Mouse (Mus musculus): ENCODE results near the gene Mybbp1a. TPM values are rescaled to one million over a fixed set of nuclear protein-coding genes. Genes with fewer than 3 reads are reported as not detected.

Gene Mybbp1a
- 10 to 100 TPM; 53.3 to 53.6 TPM for total RNA-seq (2021)
- long read RNA-seq, experiment 1, full-length matches to known transcripts = 29 of 65 reads
- long read RNA-seq, experiment 1, partial matches to known transcripts = 18 of 65 reads
- long read RNA-seq, experiment 1, other reads (novel, unspliced or antisense) = 18 of 65 reads
- long read RNA-seq, experiment 2, full-length matches to known transcripts = 16 of 41 reads
- long read RNA-seq, experiment 2, partial matches to known transcripts = 11 of 41 reads
- long read RNA-seq, experiment 2, other reads (novel, unspliced or antisense) = 14 of 41 reads

- peak; percentile 98 to 99 for DNase-seq (ENCODE audit: low spot score in 2 of 2)
Measured at GRCm38 (mm10) chr11:72440965-72441664, at the start of gene Mybbp1a. Mybbp1a (plus strand) TSS chr11:72441355.

DNA sequence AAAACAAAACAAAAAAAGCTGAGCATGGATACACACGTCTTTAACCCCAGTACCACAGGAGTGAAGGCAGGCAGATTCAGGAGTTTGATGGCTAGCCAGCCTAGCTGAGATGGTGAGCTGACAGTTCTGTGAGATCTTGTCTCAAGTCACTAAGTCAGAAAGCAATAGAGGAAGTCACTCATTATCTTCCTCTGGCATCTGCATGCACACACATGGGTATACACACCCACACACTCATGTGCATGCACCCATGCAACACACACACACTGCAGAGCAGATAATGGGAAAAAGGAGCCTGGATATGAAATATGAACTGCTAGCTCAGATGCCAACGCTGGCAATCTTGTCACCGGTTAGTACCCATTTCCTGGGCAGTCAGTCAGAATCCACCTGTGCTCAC, 47.9 kb upstream of the Mybbp1a start:
- DNase-seq (ENCODE audit: low spot score in 2 of 2) = no peak

GRCm38 (mm10) chr11:72393669-72394068, 47.5 kb upstream of the Mybbp1a start:
- no peak for DNase-seq (ENCODE audit: low spot score in 2 of 2)

DNA sequence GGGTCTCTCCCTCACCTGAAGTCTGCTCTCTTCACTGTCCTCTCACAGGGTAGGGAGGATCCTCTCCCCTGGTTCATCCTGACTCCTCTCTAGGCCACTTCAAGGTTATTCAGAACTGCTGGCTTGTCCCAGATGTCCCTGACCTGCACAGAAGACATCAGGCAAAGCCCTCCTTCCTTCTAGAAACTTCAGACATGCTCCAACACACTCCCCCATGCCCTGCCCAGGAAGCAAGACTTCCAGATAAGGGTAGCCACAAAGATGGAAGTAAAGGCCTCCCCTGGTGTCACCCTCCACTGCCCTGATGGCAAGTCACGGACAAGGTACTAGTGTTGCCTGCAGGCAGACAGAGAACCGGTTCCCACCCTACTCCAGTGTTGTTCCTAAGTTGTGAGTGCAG, 46.5 kb upstream of the Mybbp1a start:
- DNase-seq (ENCODE audit: low spot score in 2 of 2) = no peak

DNA sequence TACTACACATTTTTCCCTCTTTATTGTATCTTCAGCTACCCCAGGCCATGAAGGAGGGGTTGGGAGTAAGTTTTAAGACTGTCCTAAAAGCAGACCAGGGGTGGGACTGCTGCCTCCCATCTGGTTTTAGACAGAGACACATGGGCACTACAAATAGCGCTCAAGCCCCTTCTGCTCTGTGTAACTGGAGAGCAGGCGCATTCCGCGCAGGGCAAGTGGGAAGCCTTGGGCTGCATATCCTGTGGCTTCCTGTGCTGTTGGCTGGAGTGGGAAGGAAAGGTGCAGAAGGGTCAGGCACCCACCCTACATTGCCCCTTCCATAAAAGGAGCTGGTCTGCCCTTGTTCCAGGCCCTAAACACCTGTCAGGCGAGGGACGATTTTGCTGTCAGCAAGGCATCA, 45.5 kb upstream of the Mybbp1a start:
- DNase-seq (ENCODE audit: low spot score in 2 of 2) = no peak

GRCm38 (mm10) chr11:72396621-72397020, 44.5 kb upstream of the Mybbp1a start:
- DNase-seq (ENCODE audit: low spot score in 2 of 2) = no peak

DNA sequence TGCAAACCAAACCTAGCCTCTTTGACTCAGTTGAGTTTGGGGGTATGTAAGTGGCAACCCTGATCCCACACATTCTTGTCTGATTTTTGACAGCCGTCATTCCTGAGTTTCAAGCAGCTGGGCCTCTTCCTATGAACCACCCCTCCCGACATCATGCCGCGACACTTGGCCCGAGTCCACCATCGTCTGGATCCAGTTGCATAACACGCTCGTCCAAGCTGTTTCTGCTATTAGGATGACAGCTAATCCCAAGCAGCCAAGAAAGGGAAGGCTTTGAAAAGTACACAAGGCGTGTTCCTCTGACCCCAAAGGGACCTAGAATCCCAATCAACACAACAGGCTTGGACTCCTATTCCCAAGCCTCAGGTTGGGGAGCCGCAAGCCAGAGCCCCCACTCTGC, 44.1 kb upstream of the Mybbp1a start:
- no peak for DNase-seq (ENCODE audit: low spot score in 2 of 2)

- no peak for DNase-seq (ENCODE audit: low spot score in 2 of 2)
Measured at GRCm38 (mm10) chr11:72397811-72398525, 43.2 kb upstream of the Mybbp1a start.

GRCm38 (mm10) chr11:72401068-72401467, 40.1 kb upstream of the Mybbp1a start:
- no peak for DNase-seq (ENCODE audit: low spot score in 2 of 2)

DNA sequence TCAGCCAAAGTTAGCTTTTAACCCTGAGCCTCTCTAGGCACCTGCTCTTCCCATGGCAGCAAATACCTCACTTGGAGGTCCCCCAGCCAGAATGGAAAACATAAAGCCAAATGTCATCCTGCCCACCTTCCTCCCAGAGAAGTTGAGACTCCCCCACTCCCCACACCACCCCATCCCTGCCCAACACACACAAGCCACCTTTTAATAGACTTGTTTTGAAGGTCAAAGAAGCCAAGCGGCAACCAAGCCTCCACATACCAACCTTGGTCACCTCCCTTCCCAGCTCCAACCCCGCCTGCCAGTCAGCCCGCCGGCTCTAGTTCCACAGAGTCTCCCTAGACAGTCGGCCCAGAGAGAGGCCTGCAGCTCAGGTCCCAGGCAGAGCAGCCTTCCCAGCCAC, 39.1 kb upstream of the Mybbp1a start:
- no peak for DNase-seq (ENCODE audit: low spot score in 2 of 2)

- no peak for DNase-seq (ENCODE audit: low spot score in 2 of 2)
Measured at GRCm38 (mm10) chr11:72402969-72403368, 38.2 kb upstream of the Mybbp1a start.

DNA sequence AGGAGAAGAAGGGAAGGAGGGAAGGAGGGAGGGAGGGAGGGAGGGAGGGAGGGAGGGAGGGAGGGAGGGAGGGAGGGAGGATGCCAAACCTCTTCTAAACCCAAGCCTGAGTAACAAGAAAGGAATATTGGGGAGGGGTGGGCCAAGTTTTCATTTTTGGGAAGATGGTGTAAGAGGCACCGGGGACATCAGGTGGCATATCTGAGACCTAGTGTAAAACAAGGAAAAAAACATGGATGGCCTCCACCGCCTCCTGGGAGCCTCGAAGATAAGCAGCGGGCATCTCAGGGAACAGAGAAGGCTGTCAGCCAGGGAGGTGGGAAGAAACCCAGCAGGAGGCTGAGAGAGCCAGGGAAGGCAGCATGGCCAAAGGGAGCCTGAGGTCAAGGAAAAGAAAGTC, 35.6 kb upstream of the Mybbp1a start:
- no peak for DNase-seq (ENCODE audit: low spot score in 2 of 2)

- DNase-seq (ENCODE audit: low spot score in 2 of 2) = no peak
Measured at GRCm38 (mm10) chr11:72406079-72406675, 35.0 kb upstream of the Mybbp1a start.

DNA sequence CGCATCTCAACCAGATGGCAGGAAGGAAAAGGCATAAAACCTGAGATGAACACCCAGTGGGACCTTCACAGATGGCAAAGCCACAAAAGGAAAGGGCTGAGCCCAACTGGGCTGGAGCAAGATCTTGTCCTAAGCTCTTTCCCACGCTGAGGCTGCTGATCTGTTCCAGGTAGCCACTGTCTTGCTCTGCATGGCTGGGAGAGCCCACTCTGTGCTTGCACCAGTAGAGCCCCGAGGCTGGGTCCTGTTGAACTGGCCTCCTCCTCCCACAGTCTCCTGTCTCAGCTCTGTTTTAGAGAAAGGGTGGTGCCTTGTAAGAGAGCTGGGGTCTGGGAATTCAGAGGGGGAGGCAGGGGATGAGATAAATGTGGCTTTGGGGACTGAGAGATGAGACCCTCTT, 34.1 kb upstream of the Mybbp1a start:
- DNase-seq (ENCODE audit: low spot score in 2 of 2) = no peak

DNA sequence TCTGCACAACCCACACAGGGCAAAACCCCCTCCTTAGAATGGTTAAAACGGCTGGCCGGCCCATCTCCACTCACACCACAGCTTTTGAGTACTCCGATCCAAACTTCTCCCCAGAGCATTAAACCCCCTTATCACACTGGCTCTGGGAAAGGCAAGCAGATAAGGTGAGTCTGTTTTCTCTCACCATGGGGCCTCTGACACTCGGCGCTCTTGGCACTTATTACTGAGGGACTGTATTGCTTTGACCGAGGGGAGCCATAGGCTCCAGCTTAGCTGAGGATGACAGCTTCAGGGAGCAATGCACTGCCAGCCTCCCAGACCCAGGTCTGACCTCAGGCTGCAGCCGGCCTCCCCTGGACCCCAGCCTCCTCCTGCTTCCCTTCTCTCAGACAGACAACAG, 33.6 kb upstream of the Mybbp1a start:
- no peak for DNase-seq (ENCODE audit: low spot score in 2 of 2)

DNA sequence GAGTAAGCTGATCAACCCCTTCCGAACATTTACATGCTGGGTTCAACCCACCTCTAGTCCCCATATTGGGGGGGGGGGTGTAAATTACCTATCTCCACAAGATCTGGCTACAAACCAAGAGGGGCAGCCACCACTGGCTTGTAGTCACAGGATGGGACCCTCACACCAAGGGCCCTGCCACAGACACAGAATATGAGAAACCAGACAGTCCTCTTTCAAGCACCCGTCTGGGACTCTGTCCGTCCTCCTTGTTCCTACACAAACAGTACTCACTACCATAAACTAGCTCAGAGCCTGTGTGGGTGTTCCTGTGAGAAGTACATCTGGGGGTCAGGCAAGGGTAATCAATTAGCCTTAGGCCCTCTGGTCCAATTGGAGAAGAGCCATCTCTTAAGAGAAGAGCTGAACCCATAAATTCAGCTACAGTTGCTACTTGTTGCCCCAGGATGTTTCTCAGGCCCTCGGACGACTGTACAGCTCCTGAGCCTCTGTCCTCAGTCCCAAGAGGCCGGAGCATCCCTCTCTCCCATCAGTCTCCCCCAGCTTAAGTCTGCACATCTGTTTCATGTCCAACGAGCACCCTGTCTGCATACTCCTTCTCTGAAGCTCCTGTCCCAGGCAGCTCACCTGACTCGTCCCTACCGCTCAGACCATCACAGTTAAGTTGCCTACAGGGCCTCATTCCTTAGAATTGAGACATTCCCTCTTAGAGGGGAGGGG, 32.5 kb upstream of the Mybbp1a start:
- no peak for DNase-seq (ENCODE audit: low spot score in 2 of 2)

- DNase-seq (ENCODE audit: low spot score in 2 of 2) = no peak
Measured at GRCm38 (mm10) chr11:72409649-72410385, 31.3 kb upstream of the Mybbp1a start.

- DNase-seq (ENCODE audit: low spot score in 2 of 2) = no peak
Measured at GRCm38 (mm10) chr11:72410521-72411092, 30.5 kb upstream of the Mybbp1a start.

GRCm38 (mm10) chr11:72411093-72411921, 29.8 kb upstream of the Mybbp1a start, which contains the start of gene Smtnl2:
Smtnl2 (minus strand) TSS chr11:72411713.
- peak; percentile 30 to 37 for DNase-seq (ENCODE audit: low spot score in 2 of 2)

Measured in left cerebral cortex, adult 18-20 months (tissue).